Mouse (Mus musculus) megakaryocyte, adult 5-6 weeks (primary cell): ENCODE data around the gene Hist3h2ba. TPM values are rescaled to one million over a fixed set of nuclear protein-coding genes. Genes with fewer than 3 reads are reported as not detected.

ENCODE experiments used
- ATAC-seq: 2 replicates; pipeline ENCODE4 v1.8.0; 2016; ENCODE audit warnings: mild to moderate bottlenecking, inconsistent platforms; ENCODE audit not compliant: poor library complexity, severe bottlenecking
- total RNA-seq, 2 experiments: library from RNA; stranded (forward) in 1 of 2; stranded (reverse) in 1 of 2; fragments of 153-499, 151-499 nt in 1 of 2; fragments of 221-1000, 200-1000 nt in 1 of 2; gene quantifications; 2 replicates each; pipeline versions ENCODE4 v1.2.3 to v1.2.4; 2015 to 2017

Hist3h2ba gene
- total RNA-seq, 2 experiments from 2014 or later: 4.6 to 5.4 TPM

DNA sequence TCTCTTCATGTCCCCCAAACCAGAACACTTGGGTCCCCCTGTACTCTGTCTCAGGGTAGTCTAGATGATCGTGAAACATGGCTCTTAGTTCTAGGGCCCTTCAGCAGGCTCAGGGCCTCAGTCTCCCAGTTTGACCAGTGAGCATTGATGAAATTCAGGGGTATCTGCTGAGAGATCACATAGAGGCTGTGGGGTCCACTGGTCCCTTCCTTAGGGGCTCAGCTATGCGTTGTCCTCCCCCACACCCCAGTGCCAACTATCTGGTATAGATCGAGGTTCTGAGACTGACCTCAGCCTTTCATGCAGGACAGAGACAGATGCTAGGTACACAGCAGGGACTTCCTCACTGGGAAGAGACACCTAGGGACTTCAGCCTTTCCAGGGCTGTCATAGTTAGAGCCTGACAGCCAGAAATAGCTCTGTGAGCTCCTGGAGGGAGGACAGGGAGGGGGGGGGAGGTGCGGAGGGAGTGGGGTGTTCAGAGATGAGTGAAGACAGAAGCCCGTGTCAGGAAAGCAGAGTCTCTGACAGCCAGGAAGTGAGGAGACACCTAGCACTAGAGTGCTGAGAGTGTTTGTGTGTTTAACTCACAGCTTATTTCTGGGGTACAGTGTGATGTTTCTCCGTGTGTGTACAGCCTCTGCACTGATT, 35.1 kb downstream of the Hist3h2ba start:
- ATAC-seq: no peak

- no peak for ATAC-seq
Measured at GRCm38 (mm10) chr11:58984657-58985056, 35.9 kb downstream of the Hist3h2ba start.

GRCm38 (mm10) chr11:58985299-58985917, 36.7 kb downstream of the Hist3h2ba start:
- no peak for ATAC-seq

DNA sequence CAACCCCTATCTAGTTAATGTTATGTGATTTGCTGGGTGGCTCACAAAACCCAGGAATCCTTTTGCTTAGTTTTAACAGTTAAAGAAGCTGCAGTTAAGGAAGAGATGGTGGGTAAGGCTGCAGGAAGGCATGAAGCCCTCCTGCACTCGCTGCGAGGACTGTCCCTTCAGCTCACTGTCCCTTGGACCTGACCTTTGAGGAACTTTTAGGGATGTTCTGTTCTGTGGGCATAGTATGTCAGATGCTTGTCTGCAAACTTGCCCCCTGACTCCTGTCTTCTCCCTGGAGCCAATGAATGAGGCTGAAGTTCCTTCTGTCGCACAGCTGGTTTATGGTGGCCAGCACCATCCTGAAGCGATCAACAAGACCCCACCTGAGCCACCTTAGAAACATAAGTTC, 40.4 kb downstream of the Hist3h2ba start:
- no peak for ATAC-seq

- ATAC-seq: no peak
Measured at GRCm38 (mm10) chr11:58990141-58990540, 41.4 kb downstream of the Hist3h2ba start.

GRCm38 (mm10) chr11:58990794-58991193, 42.1 kb downstream of the Hist3h2ba start:
- no peak for ATAC-seq

GRCm38 (mm10) chr11:58991911-58992310, 43.2 kb downstream of the Hist3h2ba start:
- ATAC-seq: no peak

DNA sequence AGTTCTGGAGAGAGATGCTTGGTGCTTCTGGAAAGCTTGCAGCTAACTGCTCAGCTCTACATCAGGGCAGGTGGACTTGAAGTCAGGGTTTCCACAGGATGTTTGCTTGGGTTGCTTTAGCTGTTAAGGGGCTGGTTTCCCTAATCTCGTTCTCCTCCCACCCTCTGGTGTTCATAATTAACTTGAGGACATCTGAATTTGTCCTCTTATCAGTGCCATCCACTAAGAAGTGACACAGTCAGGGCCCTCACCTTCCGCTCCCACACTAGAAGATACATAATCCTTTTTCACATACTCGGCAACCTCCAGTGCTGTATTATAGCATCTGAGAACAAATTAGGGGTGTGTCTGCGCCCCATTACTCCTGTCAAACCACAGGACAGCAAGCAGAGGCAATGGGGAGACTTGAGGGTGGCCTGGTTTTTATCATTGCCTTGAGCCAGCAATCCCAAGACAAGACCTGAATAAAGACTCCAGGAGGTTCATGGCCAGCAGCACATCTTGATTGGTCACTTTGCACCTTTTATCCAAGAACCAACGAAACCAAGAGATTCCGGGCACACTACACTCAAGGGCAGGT, 44.5 kb downstream of the Hist3h2ba start:
- ATAC-seq: no peak

GRCm38 (mm10) chr11:58994337-58994826, 45.7 kb downstream of the Hist3h2ba start:
- ATAC-seq: peak; percentile 67

GRCm38 (mm10) chr11:58995061-58995806, 46.5 kb downstream of the Hist3h2ba start:
- no peak for ATAC-seq

GRCm38 (mm10) chr11:58995807-58996370, 47.2 kb downstream of the Hist3h2ba start:
- peak; percentile 41 for ATAC-seq

GRCm38 (mm10) chr11:58997541-58997940, 48.8 kb downstream of the Hist3h2ba start:
- no peak for ATAC-seq

Other genes with a start within 250 kb of the Hist3h2ba start
- gene Olfr319, start 249.8 kb upstream of the Hist3h2ba start, total RNA-seq (2015): not detected in 2 replicates
- gene Olfr319, start 249.8 kb upstream of the Hist3h2ba start, total RNA-seq (2017): not detected in 2 replicates
- gene Olfr318, start 224.9 kb upstream of the Hist3h2ba start, total RNA-seq (2015): not detected in 2 replicates
- gene Olfr318, start 224.9 kb upstream of the Hist3h2ba start, total RNA-seq (2017): not detected in 2 replicates
- not detected in 2 replicates for gene Olfr317, start 209.7 kb upstream of the Hist3h2ba start, total RNA-seq (2015)
- gene Olfr317, start 209.7 kb upstream of the Hist3h2ba start, total RNA-seq (2017): not detected in 2 replicates
- not detected in 2 replicates for gene Olfr316, start 196.2 kb upstream of the Hist3h2ba start, total RNA-seq (2015)
- not detected in 2 replicates for gene Olfr316, start 196.2 kb upstream of the Hist3h2ba start, total RNA-seq (2017)
- gene Olfr315, start 175.7 kb upstream of the Hist3h2ba start, total RNA-seq (2015): not detected in 2 replicates
- not detected in 2 replicates for gene Olfr315, start 175.7 kb upstream of the Hist3h2ba start, total RNA-seq (2017)
- not detected in 2 replicates for gene Olfr314, start 166.0 kb upstream of the Hist3h2ba start, total RNA-seq (2015)
- gene Olfr314, start 166.0 kb upstream of the Hist3h2ba start, total RNA-seq (2017): not detected in 2 replicates
- not detected in 2 replicates for gene Fam183b, start 147.0 kb upstream of the Hist3h2ba start, total RNA-seq (2015)
- not detected in 2 replicates for gene Fam183b, start 147.0 kb upstream of the Hist3h2ba start, total RNA-seq (2017)
- not detected in 2 replicates for gene Olfr313, start 133.9 kb upstream of the Hist3h2ba start, total RNA-seq (2015)
- gene Olfr313, start 133.9 kb upstream of the Hist3h2ba start, total RNA-seq (2017): not detected in 2 replicates
- gene Olfr312, start 119.7 kb upstream of the Hist3h2ba start, total RNA-seq (2015): not detected in 2 replicates
- gene Olfr312, start 119.7 kb upstream of the Hist3h2ba start, total RNA-seq (2017): not detected in 2 replicates
- gene Olfr311, start 109.7 kb upstream of the Hist3h2ba start, total RNA-seq (2015): not detected in 2 replicates
- gene Olfr311, start 109.7 kb upstream of the Hist3h2ba start, total RNA-seq (2017): not detected in 2 replicates
- 2.0 and 3.7 TPM in 2 replicates for gene Gm12258, start 101.8 kb upstream of the Hist3h2ba start, total RNA-seq (2015)
- 2.0 and 4.7 TPM in 2 replicates for gene Gm12258, start 101.8 kb upstream of the Hist3h2ba start, total RNA-seq (2017)
- 1.6 and 3.0 TPM in 2 replicates for gene 2810021J22Rik, start 81.7 kb upstream of the Hist3h2ba start, total RNA-seq (2015)
- 3.2 and 5.8 TPM in 2 replicates for gene 2810021J22Rik, start 81.7 kb upstream of the Hist3h2ba start, total RNA-seq (2017)
- gene Zfp39, start 44.7 kb upstream of the Hist3h2ba start, total RNA-seq (2015): 12.5 and 13.3 TPM in 2 replicates
- gene Zfp39, start 44.7 kb upstream of the Hist3h2ba start, total RNA-seq (2017): 8.2 and 8.6 TPM in 2 replicates
- gene Btnl10, start 31.0 kb upstream of the Hist3h2ba start, total RNA-seq (2015): 0.94 and 1.8 TPM in 2 replicates
- 1.2 and 2.8 TPM in 2 replicates for gene Btnl10, start 31.0 kb upstream of the Hist3h2ba start, total RNA-seq (2017)
- gene Rnf187, start 10.0 kb upstream of the Hist3h2ba start, total RNA-seq (2015): 42.6 and 42.9 TPM in 2 replicates
- 49.7 and 61.7 TPM in 2 replicates for gene Rnf187, start 10.0 kb upstream of the Hist3h2ba start, total RNA-seq (2017)
- 20.6 and 24.9 TPM in 2 replicates for gene Hist3h2a, start 5.8 kb downstream of the Hist3h2ba start, total RNA-seq (2015)
- gene Hist3h2a, start 5.8 kb downstream of the Hist3h2ba start, total RNA-seq (2017): 267 and 273 TPM in 2 replicates
- gene Trim17, start 5.8 kb downstream of the Hist3h2ba start, total RNA-seq (2015): not detected in 2 replicates
- gene Trim17, start 5.8 kb downstream of the Hist3h2ba start, total RNA-seq (2017): 0.07 TPM in 1 of 2 replicates, not detected in the other
- 22.2 and 26.7 TPM in 2 replicates for gene Trim11, start 29.2 kb downstream of the Hist3h2ba start, total RNA-seq (2015)
- 30.0 and 33.2 TPM in 2 replicates for gene Trim11, start 29.2 kb downstream of the Hist3h2ba start, total RNA-seq (2017)
- not detected in 2 replicates for gene Obscn, start 187.5 kb downstream of the Hist3h2ba start, total RNA-seq (2015)
- gene Obscn, start 187.5 kb downstream of the Hist3h2ba start, total RNA-seq (2017): not detected in 2 replicates
- 0.71 and 1.2 TPM in 2 replicates for gene Iba57, start 214.8 kb downstream of the Hist3h2ba start, total RNA-seq (2015)
- 1.1 and 2.4 TPM in 2 replicates for gene Iba57, start 214.8 kb downstream of the Hist3h2ba start, total RNA-seq (2017)
- not detected in 2 replicates for gene Gjc2, start 234.3 kb downstream of the Hist3h2ba start, total RNA-seq (2015)
- not detected in 2 replicates for gene Gjc2, start 234.3 kb downstream of the Hist3h2ba start, total RNA-seq (2017)
- 20.6 and 25.1 TPM in 2 replicates for gene Guk1, start 243.3 kb downstream of the Hist3h2ba start, total RNA-seq (2015)
- 13.8 and 20.1 TPM in 2 replicates for gene Guk1, start 243.3 kb downstream of the Hist3h2ba start, total RNA-seq (2017)